Mouse (Mus musculus) left cerebral cortex, postnatal 14 days (tissue): ENCODE results near the gene Ino80e. TPM values are rescaled to one million over a fixed set of nuclear protein-coding genes. Genes with fewer than 3 reads are reported as not detected.
"Not testable (repeated sequence)": the region's sequence is repeated elsewhere in the genome, so short reads cannot be mapped to it uniquely, and the experiment has no call there.

ENCODE experiments used
- DNase-seq, 2 experiments: peaks; one replicate each; pipeline ENCODE4 v3.0.0; 2021 to 2022; ENCODE audit warnings: low spot score in 2 of 2, mixed read lengths in 1 of 2
- intact Hi-C: fragments of 180-260 bp; cut with DNase I; formaldehyde crosslinking; loops from one replicate; pipeline ENCODE4 v1.15.1; 2025
- long read RNA-seq, 2 experiments: library from polyadenylated mRNA; stranded (forward); transcript quantifications; one replicate each; pipeline ENCODE4 v2.0.0; 2021
- total RNA-seq, 2 experiments: library from RNA; stranded (reverse); gene quantifications; 2 replicates each; pipeline ENCODE4 v1.2.3; 2021

The Ino80e gene
- 10 to 100 TPM; 51.8 to 52.2 TPM for total RNA-seq
- long read RNA-seq, experiment 1, transcript Ino80e-203 (7 exons, 1,973 nt), result major isoform, 24 of 48 reads
- long read RNA-seq, experiment 1, transcript Ino80e-214 (6 exons, 883 nt), result minor isoform, 10 of 48 reads
- long read RNA-seq, experiment 1, partial matches to known transcripts, result 1 of 48 reads
- long read RNA-seq, experiment 1, other reads (novel, unspliced or antisense), result 11 of 48 reads
- long read RNA-seq, experiment 2, transcript Ino80e-203 (7 exons, 1,973 nt), result major isoform, 11 of 37 reads
- long read RNA-seq, experiment 2, transcript Ino80e-214 (6 exons, 883 nt), result minor isoform, 9 of 37 reads
- long read RNA-seq, experiment 2, partial matches to known transcripts, result 5 of 37 reads
- long read RNA-seq, experiment 2, other reads (novel, unspliced or antisense), result 7 of 37 reads

- peak; percentile 96 to 97 for DNase-seq
- intact Hi-C loops, result no loop called here
Measured at GRCm38 (mm10) chr7:126862147-126862784, at the start of gene Ino80e. Gene Ino80e (minus strand): TSS chr7:126862377.

GRCm38 (mm10) chr7:126905590-126905989 lies 43.4 kb upstream of the Ino80e start:
- no peak for DNase-seq
- intact Hi-C loops, result no loop called here

- intact Hi-C loops, DNase-seq: not testable (repeated sequence)
Measured at GRCm38 (mm10) chr7:126899781-126900180, 37.6 kb upstream of the Ino80e start.

DNA sequence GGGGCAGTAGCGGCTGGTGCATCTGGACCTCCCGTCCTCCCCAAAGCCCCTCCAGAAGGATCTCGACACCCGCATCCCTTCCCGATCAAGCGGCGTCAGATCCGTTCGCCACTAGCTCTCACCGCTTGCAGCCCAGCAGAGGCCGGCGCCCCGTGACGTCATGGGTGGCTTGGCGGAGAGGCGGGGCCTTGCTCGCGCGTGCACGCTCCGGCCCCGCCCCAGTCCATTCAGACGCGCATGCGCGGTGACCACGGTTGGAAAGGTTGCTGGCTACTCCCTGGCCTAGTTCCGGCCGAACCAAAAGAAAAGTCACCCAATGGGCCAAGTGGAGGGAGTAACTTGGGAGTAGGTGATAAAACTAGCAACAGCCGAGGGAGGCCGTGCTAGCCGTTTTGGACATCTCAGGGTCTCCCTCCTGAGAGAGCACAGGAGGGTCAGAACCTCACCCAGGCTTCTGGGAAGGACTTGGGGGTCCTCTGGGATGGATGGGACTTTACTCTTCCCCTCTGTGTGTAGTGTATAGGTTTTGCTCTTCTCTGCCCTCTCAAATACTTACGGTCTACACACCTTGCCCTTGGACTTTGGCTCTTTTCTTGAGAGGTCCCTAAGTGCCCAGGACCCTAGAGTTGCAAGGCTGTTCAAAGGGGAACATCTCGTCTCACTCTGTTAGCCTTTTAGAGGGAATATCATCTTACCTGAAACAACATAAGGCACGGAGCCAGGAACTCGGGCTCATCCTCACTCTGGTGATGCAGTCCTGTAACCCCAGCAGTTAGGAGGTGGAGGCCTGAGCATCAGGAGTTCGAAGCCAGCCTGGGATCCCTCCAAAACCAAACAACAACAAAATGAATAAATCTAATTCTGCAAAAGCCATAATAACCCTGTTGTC lies 36.2 kb upstream of the Ino80e start:
- intact Hi-C loops, result no loop called here
- DNase-seq, result peak; percentile 93 to 96

DNA sequence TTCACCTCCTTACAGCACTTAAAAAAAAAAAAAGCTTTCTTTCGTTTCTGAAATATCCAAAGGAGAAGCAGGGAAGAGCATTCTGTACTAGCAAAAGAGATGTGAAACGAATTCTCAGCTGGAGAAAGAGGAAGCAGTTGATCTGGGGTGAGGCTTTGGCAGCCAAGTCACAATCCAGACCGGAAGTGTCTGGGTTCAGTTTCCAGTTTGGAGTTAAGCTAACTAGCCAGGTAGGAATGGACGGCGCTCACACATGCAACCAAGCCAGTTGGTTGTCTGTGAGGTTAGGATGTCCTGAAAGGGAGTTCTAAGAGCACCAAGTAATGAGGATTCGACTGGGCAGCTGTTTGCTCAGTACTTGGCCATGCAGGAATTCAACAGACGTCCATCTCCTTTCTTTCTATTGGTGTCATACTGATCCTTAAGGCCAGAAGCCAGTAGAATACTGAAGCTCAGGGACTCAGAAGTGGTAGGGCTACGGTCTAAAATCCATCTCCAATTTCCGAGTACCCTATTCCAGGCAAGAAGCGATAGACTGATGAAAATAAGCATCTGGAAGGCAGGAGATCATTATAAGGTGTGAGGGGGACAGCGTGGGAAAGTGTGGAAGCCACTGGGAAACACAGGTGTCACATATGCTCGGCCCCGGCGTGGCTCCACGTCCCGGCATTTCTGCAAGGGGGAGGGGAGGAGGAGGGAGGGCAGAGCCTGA lies 35.4 kb upstream of the Ino80e start:
- peak; percentile 24 to 38 for DNase-seq
- intact Hi-C loops, result no loop called here

- no peak for DNase-seq
- intact Hi-C loops, result no loop called here
Measured at GRCm38 (mm10) chr7:126896912-126897311, 34.7 kb upstream of the Ino80e start.

- no peak for DNase-seq
- intact Hi-C loops, result no loop called here
Measured at GRCm38 (mm10) chr7:126888852-126889251, 26.7 kb upstream of the Ino80e start.

GRCm38 (mm10) chr7:126887281-126887680 lies 25.1 kb upstream of the Ino80e start:
- intact Hi-C loops, result no loop called here
- no peak for DNase-seq

- intact Hi-C loops, result loop anchor here (5.0 kb wide), 3 partner anchors 43 to 143 kb away; partner anchors contain the start of genes Kctd13, Maz and Sez6l2
- peak; percentile 99 for DNase-seq
Measured at GRCm38 (mm10) chr7:126884286-126885164, 22.3 kb upstream of the Ino80e start, which contains the start of gene Taok2. Gene Taok2 (minus strand): TSS chr7:126884703.

GRCm38 (mm10) chr7:126883731-126884181 lies 21.6 kb upstream of the Ino80e start:
- no peak for DNase-seq
- intact Hi-C loops, result loop anchor here (5.0 kb wide), 3 partner anchors 44 to 144 kb away; partner anchors contain the start of genes Kctd13, Maz and Sez6l2

- intact Hi-C loops, result loop anchor here (5.0 kb wide), 3 partner anchors 46 to 146 kb away; partner anchors contain the start of genes Kctd13, Maz and Sez6l2
- DNase-seq, result no peak
Measured at GRCm38 (mm10) chr7:126881040-126881439, 18.9 kb upstream of the Ino80e start.

- intact Hi-C loops, result no loop called here
- DNase-seq, result no peak
Measured at GRCm38 (mm10) chr7:126877239-126877638, 15.1 kb upstream of the Ino80e start.

GRCm38 (mm10) chr7:126870520-126870891 lies 8.3 kb upstream of the Ino80e start:
- DNase-seq, result no peak

DNA sequence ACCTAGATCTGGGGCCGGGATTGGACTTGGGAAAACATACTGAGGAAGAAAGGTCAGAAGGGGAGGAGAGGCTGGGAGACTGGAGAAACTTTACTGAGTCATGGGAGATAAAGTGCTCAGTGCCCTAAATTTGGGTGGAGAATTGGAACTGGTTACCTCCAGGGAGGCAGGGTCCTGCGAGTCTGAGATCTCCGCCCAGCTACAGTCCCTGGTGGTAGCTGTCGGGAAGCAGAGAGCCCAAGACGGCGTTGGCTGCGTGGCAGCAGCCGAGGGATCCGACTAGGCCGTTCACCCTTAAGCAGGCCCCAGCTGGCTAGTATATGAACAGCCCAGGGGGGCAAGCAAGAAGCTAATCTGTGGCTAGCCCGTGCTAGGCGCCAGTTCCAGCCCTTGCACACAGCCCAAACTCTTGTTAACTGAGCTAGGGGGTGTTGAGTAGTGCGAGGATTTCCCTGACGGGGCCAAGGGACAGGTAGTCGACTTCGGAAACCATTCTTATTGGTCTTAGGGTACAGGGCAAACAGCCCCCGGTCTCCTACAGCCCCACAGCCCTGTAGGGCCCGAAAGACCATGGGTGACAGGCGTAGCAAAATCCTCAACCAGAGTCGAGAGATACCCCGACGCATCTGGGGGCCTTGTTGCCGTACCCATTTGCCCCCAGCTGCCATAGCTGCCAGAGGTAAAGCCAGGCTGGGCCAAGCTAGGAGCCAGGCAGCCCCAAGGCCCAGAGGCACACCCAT lies 7.8 kb upstream of the Ino80e start:
- intact Hi-C loops, result no loop called here
- DNase-seq, result no peak

More at GRCm38 (mm10) chr7:126870520-126870891, 8.3 kb upstream of the Ino80e start:
- intact Hi-C loops, result no loop called here

GRCm38 (mm10) chr7:126868003-126868402 lies 5.8 kb upstream of the Ino80e start:
- no peak for DNase-seq
- intact Hi-C loops, result no loop called here

GRCm38 (mm10) chr7:126867534-126867933 lies 5.4 kb upstream of the Ino80e start:
- intact Hi-C loops, result no loop called here
- DNase-seq, result no peak

DNA sequence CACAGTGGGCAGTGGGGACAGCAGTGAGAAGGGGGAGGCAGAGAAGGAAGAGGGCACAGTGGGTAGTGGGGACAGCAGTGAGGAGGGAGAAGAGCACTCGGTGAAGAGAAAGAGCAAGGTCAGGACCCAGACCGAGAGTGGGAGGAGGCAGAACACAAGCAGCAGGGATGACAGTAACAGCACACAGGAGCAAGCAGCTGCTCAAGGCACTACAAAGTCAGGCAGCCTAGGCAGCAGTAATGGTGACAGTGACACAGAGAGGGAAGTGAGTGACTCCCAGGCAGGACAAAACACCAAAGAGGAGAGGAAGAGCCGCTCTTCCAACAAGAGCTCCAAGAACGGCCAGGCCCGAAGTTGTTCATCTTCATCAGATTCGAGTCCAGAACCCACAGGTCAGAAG lies 1.6 kb upstream of the Ino80e start:
- intact Hi-C loops, result no loop called here
- DNase-seq, result no peak
